Mouse (Mus musculus) heart, postnatal 0 days (tissue): ENCODE measurements around the gene Zfp94. TPM values are rescaled to one million over a fixed set of nuclear protein-coding genes. Genes with fewer than 3 reads are reported as not detected.

Experiments
- ATAC-seq: fragments of 200-750 bp; cut with Nextera tagmentation; 2 replicates; pipeline ENCODE4 v1.8.0; 2017; ENCODE audit warnings: low read depth, moderate number of reproducible peaks, moderate library complexity; ENCODE audit not compliant: insufficient read depth
- DNase-seq: peaks from one replicate; pipeline ENCODE4 v3.0.0-alpha.2; 2016; ENCODE audit warnings: low spot score
- H3K27ac ChIP-seq: fragments of 300-500 bp; sonication (generic); 2 replicates; pipeline ENCODE4 v1.5.1; 2014; ENCODE audit warnings: low read depth, mild to moderate bottlenecking
- H3K27me3 ChIP-seq: fragments of 300-500 bp; sonication (generic); 2 replicates; pipeline ENCODE4 v1.6.1; 2014; ENCODE audit warnings: low read length, mixed read lengths; ENCODE audit not compliant: control insufficient read depth, insufficient read depth
- H3K36me3 ChIP-seq: fragments of 300-500 bp; sonication (generic); replicated peaks from 2 replicates; pipeline ENCODE4 v1.6.1; 2014; ENCODE audit warnings: low read length, mixed read lengths; ENCODE audit not compliant: control insufficient read depth, insufficient read depth
- H3K4me1 ChIP-seq: fragments of 300-500 bp; sonication (generic); 2 replicates; pipeline ENCODE4 v1.6.1; 2014; ENCODE audit warnings: antibody characterized with exemption; ENCODE audit not compliant: control insufficient read depth, insufficient read depth
- H3K4me2 ChIP-seq: fragments of 300-500 bp; sonication (generic); 2 replicates; pipeline ENCODE4 v1.6.1; 2014; ENCODE audit warnings: low read depth, mild to moderate bottlenecking, low read length, moderate library complexity
- H3K4me3 ChIP-seq: fragments of 300-500 bp; sonication (generic); 2 replicates; pipeline ENCODE4 v1.5.1; 2014; ENCODE audit warnings: low read depth, low read length
- H3K9ac ChIP-seq: fragments of 300-500 bp; sonication (generic); replicated peaks from 2 replicates; pipeline ENCODE4 v1.6.1; 2014; ENCODE audit warnings: low read depth, low read length, mixed read lengths
- H3K9me3 ChIP-seq: fragments of 300-500 bp; sonication (generic); replicated peaks from 2 replicates; pipeline ENCODE4 v1.6.1; 2016; ENCODE audit warnings: low read length; ENCODE audit not compliant: control insufficient read depth
- CTCF ChIP-seq: IDR thresholded peaks from 2 replicates; pipeline ENCODE4 v1.5.1; 2016; ENCODE audit warnings: antibody characterized with exemption, control low read depth, low read depth
- EP300 ChIP-seq: IDR thresholded peaks from 2 replicates; pipeline ENCODE4 v1.6.1; 2016; ENCODE audit warnings: antibody characterized with exemption, low read depth
- WGBS: fragments of 180-500 bp; shearing (Covaris S2); extraction: QIAGEN DNeasy Blood & Tissue Kit; methylation state at CpG from one replicate; pipeline ENCODE4 v1.1.7; 2014; 5-methylcytosine and 5-hydroxymethylcytosine counted together
- polyA plus RNA-seq: library from polyadenylated mRNA; unstranded; fragments of >200 nt; fragmentation: Nextera tagmentation; extraction: Ambion mirVana; gene quantifications from 2 replicates; pipeline ENCODE4 v1.2.1, GENCODE M21; 2015
- total RNA-seq: library from RNA; depleted of rRNA; stranded (reverse); fragments of >200 nt; gene quantifications from 2 replicates; pipeline ENCODE4 v1.2.3, GENCODE M21; 2014; ENCODE audit warnings: low replicate concordance

Gene Zfp94
- total and polyA plus RNA-seq, 2 experiments from 2014 or later = 0.95 to 2.9 TPM

GRCm38 (mm10) chr7:24343701-24344272 is 27.3 kb upstream of the Zfp94 start:
- no peak for ATAC-seq
- Histone ChIP-seq H3K36me3 (no peaks in the 10 kb centered on the region), H3K9ac (no peak overlapping the region), H3K9me3 (no peaks in the 10 kb centered on the region), H3K27me3 (no peaks in the 10 kb centered on the region), H3K27ac (no peak overlapping the region), H3K4me1 (no peaks in the 10 kb centered on the region), H3K4me2 (no peak overlapping the region), H3K4me3 (no peak overlapping the region)
- no peak for DNase-seq
- TF ChIP-seq CTCF = no peak
- TF ChIP-seq EP300 = no peak
- 74% methylated on average over 7 of the region's 7 CpGs for WGBS

GRCm38 (mm10) chr7:24338241-24338640 is 21.8 kb upstream of the Zfp94 start:
- WGBS = 33% methylated on average over 2 of the region's 2 CpGs
- peaks cover 18% of the 10 kb centered on the region for H3K27me3 ChIP-seq
- no peak for ATAC-seq
- no peaks in the 10 kb centered on the region for H3K4me1 ChIP-seq
- H3K9me3 ChIP-seq = no peaks in the 10 kb centered on the region
- no peak overlapping the region for H3K4me3 ChIP-seq
- no peak for DNase-seq
- no peak overlapping the region for H3K9ac ChIP-seq
- H3K4me2 ChIP-seq = no peak overlapping the region
- H3K36me3 ChIP-seq = no peaks in the 10 kb centered on the region
- TF ChIP-seq CTCF (no peak), EP300 (no peak)
- H3K27ac ChIP-seq = no peak overlapping the region

- no peak overlapping the region for H3K27ac ChIP-seq
- no peak for ATAC-seq
- TF ChIP-seq CTCF (peak; percentile 67), EP300 (no peak)
- peaks cover 20% of the 10 kb centered on the region for H3K27me3 ChIP-seq
- H3K36me3 ChIP-seq = no peaks in the 10 kb centered on the region
- peak; percentile 20 for DNase-seq
- no peak overlapping the region for H3K4me2 ChIP-seq
- no peaks in the 10 kb centered on the region for H3K9me3 ChIP-seq
- H3K4me1 ChIP-seq = no peaks in the 10 kb centered on the region
- H3K9ac ChIP-seq = no peak overlapping the region
- WGBS = 9% methylated on average over 5 of the region's 5 CpGs
- H3K4me3 ChIP-seq = no peak overlapping the region
These were observed 19.3 kb upstream of the Zfp94 start for GRCm38 (mm10) chr7:24335699-24336309.

- 32% methylated on average over 49 of the region's 49 CpGs for WGBS
- Histone ChIP-seq H3K27ac (no peak within 1 kb of the TSS), H3K36me3 (no peaks in the 10 kb centered on the region), H3K4me2 (peak within 1 kb of the TSS; percentile 28; the same call in 1 of the 2 replicates), H3K27me3 (peaks cover 20% of the 10 kb centered on the region), H3K9ac (no peak within 1 kb of the TSS), H3K9me3 (no peaks in the 10 kb centered on the region), H3K4me1 (no peaks in the 10 kb centered on the region), H3K4me3 (peak within 1 kb of the TSS; percentile 18; the same call in 1 of the 2 replicates)
- no peak for ATAC-seq
- TF ChIP-seq CTCF = no peak
- DNase-seq = no peak
These were observed 17.0 kb upstream of the Zfp94 start, which contains the start of gene Tescl for GRCm38 (mm10) chr7:24333304-24333986. Gene Tescl, minus strand, starts transcription at chr7:24333936.

GRCm38 (mm10) chr7:24327281-24327975 is 11.0 kb upstream of the Zfp94 start:
- Histone ChIP-seq H3K27me3 (peaks cover 5% of the 10 kb centered on the region; the same call in 1 of the 2 replicates), H3K4me3 (no peak overlapping the region), H3K36me3 (no peaks in the 10 kb centered on the region), H3K4me2 (no peak overlapping the region), H3K9me3 (peaks cover 10% of the 10 kb centered on the region; the same call in 1 of the 2 replicates), H3K4me1 (no peaks in the 10 kb centered on the region), H3K9ac (no peak overlapping the region), H3K27ac (no peak overlapping the region)
- 75% methylated on average over 14 of the region's 14 CpGs for WGBS
- TF ChIP-seq EP300 (no peak), CTCF (no peak)
- DNase-seq (no peak), ATAC-seq (no peak)
